Mouse (Mus musculus) intestine, embryonic 16.5 days (tissue): ENCODE results near the gene Ggcx. TPM values are rescaled to one million over a fixed set of nuclear protein-coding genes. Genes with fewer than 3 reads are reported as not detected.

Experiments
- ATAC-seq: fragments of 200-750 bp; cut with Nextera tagmentation; 2 replicates; pipeline ENCODE4 v1.8.0; 2017; ENCODE audit warnings: moderate TSS enrichment, moderate library complexity
- H3K27ac ChIP-seq: fragments of 300-500 bp; sonication (generic); 2 replicates; pipeline ENCODE4 v1.5.1; 2014; ENCODE audit warnings: mild to moderate bottlenecking, low read length
- H3K27me3 ChIP-seq: fragments of 300-500 bp; sonication (generic); replicated peaks from 2 replicates; pipeline ENCODE4 v1.6.1; 2014; ENCODE audit warnings: low read length, control low read depth, mixed read lengths; ENCODE audit not compliant: control insufficient read depth, insufficient read depth
- H3K36me3 ChIP-seq: fragments of 300-500 bp; sonication (generic); 2 replicates; pipeline ENCODE4 v1.6.1; 2014; ENCODE audit warnings: low read length, control low read depth; ENCODE audit not compliant: control insufficient read depth, insufficient read depth
- H3K4me1 ChIP-seq: fragments of 300-500 bp; sonication (generic); 2 replicates; pipeline ENCODE4 v1.6.1; 2014; ENCODE audit warnings: low read length, control low read depth, mixed read lengths; ENCODE audit not compliant: control insufficient read depth, insufficient read depth
- H3K4me2 ChIP-seq: fragments of 300-500 bp; sonication (generic); 2 replicates; pipeline ENCODE4 v1.6.1; 2014; ENCODE audit warnings: low read depth, low read length, control low read depth
- H3K4me3 ChIP-seq: fragments of 300-500 bp; sonication (generic); 2 replicates; pipeline ENCODE4 v1.5.1; 2014; ENCODE audit warnings: mild to moderate bottlenecking, low read length
- H3K9ac ChIP-seq: fragments of 300-500 bp; sonication (generic); 2 replicates; pipeline ENCODE4 v1.6.1; 2014; ENCODE audit warnings: low read depth, low read length
- H3K9me3 ChIP-seq: fragments of 300-500 bp; sonication (generic); 2 replicates; pipeline ENCODE4 v1.6.1; 2016; ENCODE audit warnings: low read length, control low read depth; ENCODE audit not compliant: control insufficient read depth
- whole genome bisulfite sequencing: fragments of 180-500 bp; shearing (Covaris S2); extraction: QIAGEN DNeasy Blood & Tissue Kit; methylation state at CpG from one replicate; pipeline ENCODE4 v1.1.7; 2014; 5-methylcytosine and 5-hydroxymethylcytosine counted together
- polyA plus RNA-seq: library from polyadenylated mRNA; unstranded; fragments of >200 nt; fragmentation: Nextera tagmentation; extraction: Ambion mirVana; gene quantifications from 2 replicates; pipeline ENCODE4 v1.2.1, GENCODE M21; 2015

The Ggcx gene
- polyA plus RNA-seq, 1 experiment from 2014 or later, result 23.7 TPM

DNA sequence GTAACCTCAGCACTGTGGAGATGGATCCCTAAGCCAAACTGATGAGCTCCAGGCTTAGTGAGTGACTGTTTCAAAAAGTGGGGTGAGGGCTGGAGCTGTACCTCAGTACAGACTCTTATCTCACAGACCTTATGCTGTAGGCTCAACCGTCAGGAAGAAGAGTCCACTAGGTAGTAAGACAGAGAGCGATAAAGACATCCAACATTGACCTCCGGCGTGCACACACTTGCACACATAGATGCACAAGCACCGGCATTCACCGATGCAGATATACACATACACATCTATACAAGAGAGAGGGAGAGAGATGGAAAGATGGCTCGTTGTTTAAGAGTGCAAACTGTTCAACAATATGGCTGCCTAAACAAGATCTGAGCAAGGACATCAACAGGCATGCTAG is 30.2 kb upstream of the Ggcx start:
- Histone ChIP-seq H3K27ac (no peak overlapping the region), H3K9me3 (no peaks in the 10 kb centered on the region), H3K36me3 (peaks cover 9% of the 10 kb centered on the region), H3K27me3 (no peaks in the 10 kb centered on the region), H3K4me3 (no peak overlapping the region), H3K4me1 (peaks cover 12% of the 10 kb centered on the region), H3K9ac (no peak overlapping the region), H3K4me2 (no peak overlapping the region)
- no peak for ATAC-seq
- 90% methylated on average over 7 of the region's 7 CpGs for WGBS

DNA sequence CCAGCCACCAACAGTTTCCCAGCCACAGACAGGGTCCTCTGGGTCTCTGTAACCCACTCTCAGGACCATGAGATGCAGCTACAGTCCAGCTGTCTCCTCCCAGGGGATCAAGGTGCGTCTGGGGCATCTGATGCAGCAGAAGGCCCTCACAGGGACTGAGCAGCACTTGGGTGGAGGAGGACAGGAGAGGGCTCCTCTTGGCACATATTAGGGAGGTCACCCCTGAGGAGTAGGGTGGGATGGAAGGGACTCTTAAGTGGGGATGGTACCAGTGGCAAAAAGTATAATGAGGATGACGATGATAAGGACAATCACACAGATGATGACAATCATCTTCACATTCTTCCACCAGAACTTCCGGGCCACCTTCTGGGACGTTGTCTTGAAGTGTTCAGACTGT is 28.9 kb upstream of the Ggcx start:
- no peak overlapping the region for H3K4me3 ChIP-seq
- H3K27ac ChIP-seq, result no peak overlapping the region
- ATAC-seq, result no peak
- 84% methylated on average over 4 of the region's 4 CpGs for WGBS
- no peaks in the 10 kb centered on the region for H3K9me3 ChIP-seq
- no peak overlapping the region for H3K4me2 ChIP-seq
- H3K27me3 ChIP-seq, result no peaks in the 10 kb centered on the region
- no peak overlapping the region for H3K9ac ChIP-seq
- H3K4me1 ChIP-seq, result peaks cover 18% of the 10 kb centered on the region
- H3K36me3 ChIP-seq, result peaks cover 9% of the 10 kb centered on the region

GRCm38 (mm10) chr6:72386561-72386960 is 27.5 kb upstream of the Ggcx start:
- no peak for ATAC-seq
- no peak overlapping the region for H3K27ac ChIP-seq
- H3K4me3 ChIP-seq, result no peak overlapping the region
- peaks cover 24% of the 10 kb centered on the region for H3K4me1 ChIP-seq
- H3K4me2 ChIP-seq, result no peak overlapping the region
- H3K9ac ChIP-seq, result no peak overlapping the region
- peaks cover 9% of the 10 kb centered on the region for H3K36me3 ChIP-seq
- no peaks in the 10 kb centered on the region for H3K9me3 ChIP-seq
- H3K27me3 ChIP-seq, result no peaks in the 10 kb centered on the region
- WGBS, result 86% methylated on average over 2 of the region's 2 CpGs

GRCm38 (mm10) chr6:72387816-72388215 is 26.3 kb upstream of the Ggcx start:
- no peak overlapping the region for H3K4me2 ChIP-seq
- no peaks in the 10 kb centered on the region for H3K9me3 ChIP-seq
- peaks cover 9% of the 10 kb centered on the region for H3K36me3 ChIP-seq
- peaks cover 24% of the 10 kb centered on the region for H3K4me1 ChIP-seq
- WGBS, result 77% methylated on average over 3 of the region's 3 CpGs
- no peak for ATAC-seq
- H3K27ac ChIP-seq, result no peak overlapping the region
- no peaks in the 10 kb centered on the region for H3K27me3 ChIP-seq
- H3K9ac ChIP-seq, result no peak overlapping the region
- H3K4me3 ChIP-seq, result no peak overlapping the region

- H3K27ac ChIP-seq, result no peak overlapping the region
- no peaks in the 10 kb centered on the region for H3K9me3 ChIP-seq
- no peak for ATAC-seq
- H3K27me3 ChIP-seq, result no peaks in the 10 kb centered on the region
- H3K4me3 ChIP-seq, result no peak overlapping the region; the same call in 1 of the 2 replicates
- H3K9ac ChIP-seq, result no peak overlapping the region
- peaks cover 9% of the 10 kb centered on the region for H3K36me3 ChIP-seq
- H3K4me1 ChIP-seq, result peaks cover 24% of the 10 kb centered on the region
- WGBS, result 64% methylated on average over 10 of the region's 10 CpGs
- H3K4me2 ChIP-seq, result no peak overlapping the region
Measured at GRCm38 (mm10) chr6:72388266-72388665, 25.8 kb upstream of the Ggcx start.

DNA sequence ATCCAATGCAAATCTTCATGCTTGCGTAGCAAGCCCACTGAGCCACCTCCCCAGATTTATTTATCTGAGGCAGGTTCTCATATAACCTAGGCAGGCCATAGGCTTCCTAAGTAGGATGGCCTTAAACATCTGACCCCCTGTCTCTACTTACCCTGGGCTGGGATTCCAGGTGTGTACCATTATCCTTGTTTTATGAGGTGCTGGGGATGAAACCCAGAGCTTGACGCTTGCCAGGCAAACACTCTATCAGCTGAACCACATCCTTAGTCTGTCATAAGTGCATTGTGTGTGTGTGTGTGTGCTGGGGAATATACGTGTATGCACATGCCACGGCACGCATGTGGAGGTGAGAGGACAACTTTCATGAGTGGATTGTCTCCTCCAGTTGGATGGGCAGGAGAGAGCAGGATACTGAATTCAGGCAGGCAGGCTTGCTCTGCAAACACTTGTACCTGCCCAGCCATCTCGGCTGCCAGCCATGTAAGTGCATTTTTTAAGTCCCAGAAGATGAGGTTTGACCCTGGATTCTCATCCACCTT is 25.2 kb upstream of the Ggcx start:
- Histone ChIP-seq H3K4me3 (peak overlapping the region; percentile 56), H3K9ac (peak overlapping the region; percentile 87)
- 76% methylated on average over 6 of the region's 6 CpGs for WGBS

GRCm38 (mm10) chr6:72389471-72389940 is 24.6 kb upstream of the Ggcx start:
- ATAC-seq, result peak; percentile 78
- H3K27me3 ChIP-seq, result no peaks in the 10 kb centered on the region
- H3K9ac ChIP-seq, result peak overlapping the region; percentile 87
- H3K4me1 ChIP-seq, result peaks cover 24% of the 10 kb centered on the region
- peak overlapping the region; percentile 81 for H3K4me2 ChIP-seq
- peaks cover 9% of the 10 kb centered on the region for H3K36me3 ChIP-seq
- H3K4me3 ChIP-seq, result peak overlapping the region; percentile 56
- no peaks in the 10 kb centered on the region for H3K9me3 ChIP-seq
- WGBS, result 11% methylated on average over 13 of the region's 13 CpGs
- peak overlapping the region; percentile 93 for H3K27ac ChIP-seq

More for the DNA sequence above, 25.2 kb upstream of the Ggcx start:
- peaks cover 9% of the 10 kb centered on the region for H3K36me3 ChIP-seq
- H3K9me3 ChIP-seq, result no peaks in the 10 kb centered on the region
- 0 out of 2 replicates have a peak overlapping the region, but pooled peaks have one; percentile 93 for H3K27ac ChIP-seq
- H3K4me1 ChIP-seq, result peaks cover 24% of the 10 kb centered on the region
- ATAC-seq, result no peak
- no peaks in the 10 kb centered on the region for H3K27me3 ChIP-seq
- peak overlapping the region; percentile 81 for H3K4me2 ChIP-seq

DNA sequence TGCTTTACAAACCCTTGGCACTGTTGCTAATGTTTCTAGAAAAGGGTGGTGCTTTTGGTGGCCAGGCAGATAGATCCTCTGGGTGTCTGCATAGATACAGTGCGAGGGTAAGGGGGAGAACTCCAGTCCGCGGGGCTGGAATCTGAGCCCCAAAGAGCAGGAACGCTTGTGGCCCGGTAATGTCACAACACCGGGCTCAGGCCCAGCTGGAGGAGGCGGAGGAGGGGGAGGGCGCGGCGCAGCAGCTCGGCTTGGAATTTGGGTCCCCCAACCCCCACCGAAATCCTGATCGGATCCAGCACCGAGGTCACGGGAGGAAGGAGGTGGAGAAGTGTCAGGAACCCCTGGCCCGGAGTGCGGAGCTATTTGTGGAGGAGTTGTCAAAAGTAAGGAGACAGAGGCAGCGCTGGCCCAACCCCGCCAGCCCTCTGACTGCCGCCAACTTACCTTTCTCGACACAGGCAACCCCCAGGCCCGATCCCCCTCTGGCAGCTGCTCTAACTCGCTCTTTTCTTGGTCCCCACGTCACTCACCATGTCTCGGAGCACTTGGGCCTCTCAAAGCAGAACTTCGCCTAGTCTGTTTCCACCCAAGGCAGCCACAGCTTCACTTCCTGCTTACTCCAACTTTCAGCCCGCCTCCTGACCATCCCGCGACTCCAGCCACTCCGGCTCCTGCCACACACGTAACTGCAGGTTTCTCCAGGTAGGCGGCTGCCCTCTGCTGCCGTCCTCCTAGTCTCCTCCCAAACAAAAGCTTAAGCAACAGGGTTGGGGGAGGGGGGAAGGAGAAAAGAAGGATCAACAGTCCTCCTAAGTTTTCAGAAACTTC is 24.0 kb upstream of the Ggcx start, which contains the start of gene Vamp8:
Gene Vamp8 (minus strand): TSS at position 763 of the 831 bp plus-strand sequence.
- H3K4me1 ChIP-seq, result peaks cover 24% of the 10 kb centered on the region
- no peaks in the 10 kb centered on the region for H3K27me3 ChIP-seq
- 1% methylated on average over 33 of the region's 33 CpGs for WGBS
- H3K9ac ChIP-seq, result peak within 1 kb of the TSS; percentile 87
- H3K9me3 ChIP-seq, result no peaks in the 10 kb centered on the region
- peak within 1 kb of the TSS; percentile 93 for H3K27ac ChIP-seq
- H3K4me3 ChIP-seq, result peak within 1 kb of the TSS; percentile 56
- ATAC-seq, result peak; percentile 90
- H3K4me2 ChIP-seq, result peak within 1 kb of the TSS; percentile 81
- H3K36me3 ChIP-seq, result peaks cover 6% of the 10 kb centered on the region

DNA sequence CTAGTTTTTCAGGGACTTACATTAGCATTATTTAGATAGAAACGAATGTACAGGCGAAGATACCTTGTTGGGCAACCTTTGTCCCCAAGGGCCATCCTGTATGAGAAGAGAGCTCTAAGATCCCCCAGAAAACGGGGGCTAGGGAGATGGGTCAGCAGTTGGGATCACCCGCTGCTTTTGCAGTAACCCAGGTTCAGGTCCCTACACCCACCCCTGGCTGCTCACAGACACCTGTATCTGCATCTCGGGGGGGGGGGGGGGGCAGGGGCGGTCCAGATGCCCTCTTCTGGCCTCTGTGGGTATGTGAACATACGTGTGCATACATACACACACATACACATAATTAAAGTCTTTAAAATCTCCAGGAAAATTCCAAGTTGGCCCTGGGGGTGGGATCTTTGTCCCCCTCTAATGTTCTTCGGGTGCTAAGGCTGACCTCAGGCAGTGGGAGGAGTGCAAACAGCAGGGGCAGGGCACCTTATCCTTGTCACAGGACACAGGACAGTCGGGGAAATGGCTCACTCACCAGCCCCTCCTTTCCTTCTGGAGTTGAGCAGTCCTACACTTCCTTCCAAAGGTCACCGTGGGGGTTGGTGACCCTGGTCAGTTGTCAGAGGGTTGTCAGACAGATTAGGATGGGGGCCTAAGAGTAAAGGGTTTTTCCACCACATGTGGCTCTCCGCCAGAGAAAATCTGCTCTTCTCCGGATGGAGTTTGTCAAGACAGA is 23.1 kb upstream of the Ggcx start:
- H3K27ac ChIP-seq, result peak overlapping the region; percentile 93
- peak; percentile 57 for ATAC-seq
- no peaks in the 10 kb centered on the region for H3K27me3 ChIP-seq
- H3K4me1 ChIP-seq, result peaks cover 24% of the 10 kb centered on the region
- whole genome bisulfite sequencing, result 13% methylated on average over 12 of the region's 12 CpGs
- no peaks in the 10 kb centered on the region for H3K9me3 ChIP-seq
- H3K36me3 ChIP-seq, result peaks cover 4% of the 10 kb centered on the region
- H3K9ac ChIP-seq, result peak overlapping the region; percentile 87
- peak overlapping the region; percentile 56 for H3K4me3 ChIP-seq
- peak overlapping the region; percentile 81 for H3K4me2 ChIP-seq
